Mouse (Mus musculus) gonadal fat pad, adult 2 months (tissue): Measurements from ENCODE around the gene Slc15a3. TPM values are rescaled to one million over a fixed set of nuclear protein-coding genes. Genes with fewer than 3 reads are reported as not detected.

Source experiments
- DNase-seq: peaks from one replicate; pipeline ENCODE4 v3.0.0-alpha.2; 2012; ENCODE audit warnings: low read depth
- polyA plus RNA-seq: library from polyadenylated mRNA; depleted of rRNA; stranded (reverse); fragments of >200 nt; gene quantifications from 2 replicates; pipeline ENCODE4 v1.2.3, GENCODE M21; 2012; rRNA removed

Slc15a3 gene
- 3.9 and 6.3 TPM in 2 replicates for polyA plus RNA-seq

DNA sequence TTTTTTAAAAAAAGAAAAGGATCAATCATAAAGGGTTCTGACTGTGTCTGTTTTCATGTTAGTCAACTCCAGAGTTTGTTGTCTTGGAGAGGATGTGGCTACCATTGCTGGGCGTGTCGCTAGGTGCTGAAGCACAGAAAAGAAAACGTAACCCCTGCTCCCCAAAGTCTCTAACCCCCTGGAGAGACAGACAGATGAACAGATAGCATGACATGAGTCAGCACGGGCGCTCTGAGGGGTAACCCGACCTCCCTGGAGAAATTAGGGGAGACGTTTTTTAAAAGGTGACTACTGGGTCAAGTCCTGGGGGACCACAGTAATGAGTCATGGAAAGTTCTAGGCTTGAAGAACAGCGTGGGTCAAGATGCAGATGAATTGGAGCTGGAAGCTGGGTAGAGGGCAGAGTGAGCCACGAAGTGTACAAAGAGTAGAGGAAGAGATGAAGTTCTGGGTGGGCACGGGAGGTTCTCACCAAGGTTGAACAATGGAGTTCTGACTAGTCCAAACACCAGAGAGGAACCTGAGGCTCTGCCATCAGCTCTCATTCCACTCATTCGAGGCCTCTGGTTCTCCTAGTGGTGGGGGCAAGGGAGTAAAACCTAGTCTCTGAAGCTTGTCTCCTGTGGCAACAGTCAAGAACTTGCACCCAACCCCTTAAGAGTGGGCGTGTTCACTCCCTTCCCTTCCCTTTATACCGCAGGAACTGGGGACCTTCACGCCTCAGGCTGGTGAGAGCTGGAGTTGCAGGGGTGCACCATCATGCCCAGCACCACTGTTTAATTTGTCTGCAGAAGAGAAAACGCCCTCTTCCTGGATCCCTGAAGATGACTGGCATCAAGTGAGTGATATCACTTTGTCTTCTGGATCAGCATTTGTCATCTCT, at the start of gene Slc15a3:
TSS of gene Slc15a3 (plus strand) at position 718 of the 883 bp plus-strand sequence.
- DNase-seq: no peak

- DNase-seq: no peak
These were observed 49.2 kb upstream of the Slc15a3 start for GRCm38 (mm10) chr19:10790323-10790722.

- DNase-seq: no peak
These were observed 46.5 kb upstream of the Slc15a3 start for GRCm38 (mm10) chr19:10793044-10793443.

DNA sequence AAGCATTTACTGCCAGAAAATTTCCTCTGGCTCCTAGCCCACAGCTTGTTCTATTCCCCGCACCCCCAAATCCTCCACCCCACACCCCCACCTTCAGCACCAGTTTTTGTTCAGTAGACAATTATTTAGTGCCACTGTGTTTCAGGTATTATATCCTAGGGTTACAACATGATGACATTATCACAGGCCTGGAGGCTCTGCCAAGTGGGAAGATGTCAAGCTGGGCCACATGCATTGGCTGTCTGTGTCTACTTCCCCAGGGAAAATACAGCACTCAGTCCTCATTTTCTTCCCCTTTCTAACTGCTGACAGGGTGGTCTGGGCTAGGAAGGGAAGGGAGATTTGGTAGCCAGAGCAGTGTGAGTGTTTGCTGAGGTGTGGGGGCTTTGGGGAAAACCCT, 44.6 kb upstream of the Slc15a3 start:
- no peak for DNase-seq

DNA sequence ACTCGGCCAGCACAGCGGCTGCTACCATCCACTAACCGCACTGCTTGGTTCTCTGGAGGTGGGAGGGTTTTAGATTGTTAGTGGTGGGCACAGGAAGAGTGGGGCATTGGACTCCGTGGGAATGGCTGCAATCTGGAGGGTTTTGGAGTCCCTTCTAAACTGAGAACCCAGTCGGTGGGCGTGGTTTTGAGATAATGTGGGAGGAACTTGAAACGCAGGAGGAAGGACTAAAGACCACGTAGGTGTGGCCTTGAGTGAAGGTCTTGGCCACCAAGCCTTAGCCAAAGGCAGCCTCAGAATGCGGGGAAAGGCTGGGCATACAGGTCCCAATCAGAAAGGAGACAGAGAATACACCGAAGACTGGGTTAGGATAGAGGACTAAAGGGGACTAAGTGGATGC, 41.0 kb upstream of the Slc15a3 start:
- no peak for DNase-seq

- DNase-seq: no peak
These were observed 40.4 kb upstream of the Slc15a3 start for GRCm38 (mm10) chr19:10799155-10799554.

GRCm38 (mm10) chr19:10801070-10801469, 38.5 kb upstream of the Slc15a3 start:
- DNase-seq: no peak

DNA sequence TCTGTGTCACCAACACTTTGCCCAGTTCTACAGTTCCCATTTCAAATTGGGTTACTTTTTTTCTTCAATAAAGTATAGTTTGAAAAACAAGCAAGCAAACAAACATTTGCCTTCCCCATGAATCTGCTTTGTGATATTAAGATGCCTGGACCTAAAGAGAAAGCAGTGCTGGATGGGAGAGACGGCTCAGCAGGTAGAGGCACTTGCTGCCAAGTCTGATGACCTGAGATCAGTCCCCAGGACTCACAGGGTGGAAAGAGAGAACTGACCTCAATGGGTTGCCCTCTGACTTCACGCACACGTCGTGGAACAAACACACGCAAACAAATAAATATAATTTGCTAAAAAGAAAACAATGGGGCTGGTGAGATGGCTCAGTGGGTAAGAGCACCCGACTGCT, 37.6 kb upstream of the Slc15a3 start:
- no peak for DNase-seq

- DNase-seq: no peak
These were observed 35.8 kb upstream of the Slc15a3 start for GRCm38 (mm10) chr19:10803751-10804150.

DNA sequence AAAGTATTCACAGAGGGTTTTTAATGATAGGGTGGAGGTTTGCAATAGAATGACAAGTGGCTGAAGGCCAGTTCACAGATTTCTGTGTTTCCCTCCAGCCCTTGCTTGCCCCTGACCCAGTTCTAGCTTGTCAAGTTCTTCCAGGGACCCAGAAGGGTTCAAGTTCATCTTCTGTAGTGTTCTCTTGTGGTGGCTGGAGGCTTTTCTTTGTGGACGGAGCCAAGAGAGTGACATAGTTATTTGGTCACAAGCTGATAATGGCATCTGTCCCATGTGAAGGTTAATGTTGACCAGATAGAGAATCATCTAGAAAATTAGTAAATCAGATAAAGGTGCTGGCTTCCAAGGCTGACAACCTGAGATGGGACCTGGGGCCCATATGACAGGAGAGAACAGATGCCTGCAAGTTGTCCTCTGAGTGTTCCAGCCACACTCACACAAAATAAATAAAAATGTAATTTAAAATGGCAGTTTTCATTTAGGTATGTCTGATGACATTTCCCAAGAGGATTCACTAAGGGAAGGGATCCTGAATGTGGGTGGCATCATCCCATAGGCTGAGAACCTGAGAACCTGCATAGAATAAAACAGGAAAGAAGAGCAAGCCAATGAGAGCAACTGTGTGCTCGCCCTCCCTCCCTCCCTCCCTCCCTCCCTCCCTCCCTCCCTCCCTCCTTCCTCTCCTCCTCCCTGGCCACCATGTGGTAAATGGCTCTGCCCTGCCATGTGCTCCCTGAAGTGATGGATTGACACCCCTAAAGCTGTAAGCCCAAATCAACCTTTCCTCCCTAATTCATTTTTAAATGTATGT, 34.5 kb upstream of the Slc15a3 start:
- DNase-seq: no peak

DNA sequence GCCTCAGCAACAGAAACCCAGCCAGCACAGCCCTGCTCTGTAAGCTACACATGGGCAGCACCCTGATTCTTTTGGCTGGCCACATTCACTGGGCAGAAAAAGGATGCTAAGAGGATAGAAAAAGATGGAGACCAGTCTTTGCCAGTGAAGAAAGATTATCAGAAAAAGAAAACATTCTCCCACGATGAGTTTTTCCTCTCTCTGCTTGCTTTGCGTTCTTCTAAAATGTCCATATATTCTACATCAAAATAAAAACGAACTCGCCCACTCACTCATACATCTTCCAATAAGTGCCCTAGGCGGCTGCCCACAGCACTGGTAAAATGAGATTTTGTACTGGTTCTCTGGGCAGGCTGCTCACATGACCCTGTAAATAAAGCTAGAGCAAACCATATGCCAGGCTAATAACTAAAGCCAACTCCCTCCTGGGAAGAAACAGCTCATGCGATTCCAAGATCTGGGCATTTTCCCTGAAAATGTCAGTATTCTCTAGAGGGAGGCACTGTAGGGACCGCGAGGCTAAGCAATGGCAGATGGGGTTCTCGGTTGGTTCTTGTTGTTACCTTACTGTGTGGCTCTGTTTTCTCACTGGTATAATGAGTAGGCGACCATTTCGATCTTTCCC, 33.8 kb upstream of the Slc15a3 start:
- no peak for DNase-seq

DNA sequence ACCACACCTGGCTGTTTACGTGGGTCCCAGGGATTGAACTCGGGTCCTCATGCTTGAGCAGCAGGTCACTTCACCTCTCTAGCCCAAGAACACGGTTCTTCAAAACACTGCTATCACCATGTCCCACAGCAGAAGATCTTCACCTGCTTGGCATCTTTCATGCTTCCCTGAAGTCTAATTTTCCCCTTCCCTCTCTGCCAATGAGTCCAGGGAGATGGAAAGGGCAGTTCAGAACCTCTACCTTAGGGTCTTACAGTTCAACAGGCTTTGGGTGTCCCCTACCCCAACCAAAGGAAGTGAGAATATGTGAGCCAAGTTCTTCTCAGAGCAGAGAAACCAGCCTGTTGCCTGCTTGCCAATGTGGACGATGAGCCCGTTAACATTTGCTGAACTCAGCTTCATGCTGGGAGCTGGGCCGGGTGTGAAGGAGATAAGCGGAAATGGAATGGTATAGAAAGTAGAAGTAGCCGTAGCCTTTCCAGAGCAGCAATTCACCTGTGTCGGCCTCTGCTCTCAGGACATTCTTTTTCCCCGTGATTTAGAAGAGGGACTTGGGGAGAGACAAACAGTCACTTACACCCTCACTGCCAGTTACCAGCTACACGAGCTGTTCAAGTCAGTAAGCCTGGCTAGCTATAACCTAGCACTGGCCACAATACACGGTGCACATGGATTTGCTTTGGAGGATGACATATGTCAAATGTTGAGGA, 30.8 kb upstream of the Slc15a3 start:
- no peak for DNase-seq

GRCm38 (mm10) chr19:10809428-10810175, 29.9 kb upstream of the Slc15a3 start:
- DNase-seq: no peak

GRCm38 (mm10) chr19:10810176-10810492, 29.4 kb upstream of the Slc15a3 start:
- no peak for DNase-seq

DNA sequence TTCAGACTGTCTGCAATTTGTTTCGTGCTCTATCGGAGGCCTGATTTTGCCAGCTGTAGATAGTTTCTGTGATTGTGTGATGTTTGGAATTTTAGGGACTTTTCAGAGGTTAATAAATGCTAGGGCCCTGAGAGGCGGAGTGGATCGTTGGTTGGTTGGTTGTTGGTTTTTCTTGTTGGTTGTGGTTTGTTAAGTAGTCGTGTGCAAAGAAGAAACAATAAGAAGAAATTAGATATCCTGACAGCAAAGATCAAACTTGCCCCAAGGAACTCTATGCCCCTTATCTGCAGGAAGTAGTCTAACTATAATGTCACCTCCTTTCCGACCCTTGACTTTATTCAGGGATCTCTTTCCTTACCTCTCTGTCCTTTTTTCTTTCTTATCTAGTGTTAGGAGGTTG, 28.1 kb upstream of the Slc15a3 start:
- no peak for DNase-seq

- no peak for DNase-seq
These were observed 26.5 kb upstream of the Slc15a3 start for GRCm38 (mm10) chr19:10813039-10813438.

DNA sequence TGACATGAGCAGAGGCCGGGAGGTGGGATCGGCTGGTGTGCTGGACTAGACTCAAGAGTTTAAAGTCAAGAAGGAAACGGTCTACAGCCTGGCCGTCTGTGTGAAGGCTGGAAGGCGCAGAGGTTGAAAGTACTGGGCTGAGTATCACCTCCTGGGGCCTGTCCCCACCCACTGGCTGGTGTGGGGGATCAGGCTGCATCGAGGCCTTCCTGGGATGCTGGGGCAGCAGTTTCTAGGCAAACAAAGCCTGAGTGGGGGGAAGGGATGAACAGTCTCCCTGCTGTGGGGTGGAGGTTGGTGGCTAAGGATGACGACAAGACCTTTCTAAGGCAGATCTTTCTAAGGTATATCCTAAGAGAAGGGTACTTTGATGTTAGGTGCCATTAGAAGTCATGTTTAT, 25.6 kb upstream of the Slc15a3 start:
- no peak for DNase-seq

DNA sequence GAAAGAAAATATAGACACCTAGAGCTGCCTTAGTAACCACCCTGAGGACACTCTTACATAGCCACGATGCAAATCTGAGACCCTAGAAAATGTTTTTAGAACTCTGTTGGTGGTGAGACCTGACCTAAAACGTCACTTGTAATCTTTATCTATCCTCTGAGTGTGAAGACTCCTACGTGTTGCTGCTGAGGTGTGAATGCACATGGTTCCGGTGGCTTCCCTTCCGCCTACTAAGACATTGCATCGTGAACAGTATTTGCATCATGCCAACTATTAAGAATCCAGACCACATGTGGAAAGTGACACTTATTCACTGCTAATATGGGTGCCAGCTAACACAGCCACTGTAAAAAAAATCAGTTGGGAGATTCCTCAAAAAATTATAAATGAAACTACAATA, 23.7 kb upstream of the Slc15a3 start:
- DNase-seq: no peak

GRCm38 (mm10) chr19:10816462-10816861, 23.1 kb upstream of the Slc15a3 start:
- no peak for DNase-seq

DNA sequence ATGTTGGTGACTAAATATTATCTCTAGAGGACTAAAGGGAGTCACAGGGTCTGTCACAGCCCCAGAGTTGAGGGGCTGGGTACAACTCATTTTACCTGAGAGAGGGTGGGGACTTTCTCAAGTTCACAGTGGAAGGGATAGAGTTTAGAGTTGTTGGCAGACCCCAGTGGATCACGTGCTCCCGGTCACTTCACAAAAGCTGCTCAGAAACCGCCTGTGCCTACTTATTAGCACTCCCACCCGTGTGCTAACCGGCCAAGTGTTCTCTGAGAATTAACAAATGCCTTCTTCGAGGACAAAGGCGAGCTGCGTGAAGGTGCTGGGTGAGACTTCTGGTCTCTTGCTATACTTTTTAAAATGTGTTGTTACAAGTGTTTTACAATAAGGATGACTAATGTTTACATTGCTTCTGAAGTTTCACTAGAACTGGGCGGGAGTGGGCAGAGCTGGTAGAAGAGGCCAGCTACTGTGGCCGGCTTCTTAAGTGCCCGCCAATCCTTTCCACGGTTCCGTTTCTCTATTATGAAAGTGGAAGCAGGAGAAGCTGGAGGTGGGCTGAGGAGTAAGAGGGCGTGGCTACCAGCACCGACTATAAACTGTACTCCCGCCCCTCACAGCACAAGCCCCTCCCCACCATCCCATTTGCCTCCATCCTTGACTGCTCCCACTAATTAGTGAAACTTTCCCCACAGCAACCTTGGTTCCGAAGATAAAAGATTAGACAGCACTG, 21.1 kb upstream of the Slc15a3 start:
- no peak for DNase-seq

DNA sequence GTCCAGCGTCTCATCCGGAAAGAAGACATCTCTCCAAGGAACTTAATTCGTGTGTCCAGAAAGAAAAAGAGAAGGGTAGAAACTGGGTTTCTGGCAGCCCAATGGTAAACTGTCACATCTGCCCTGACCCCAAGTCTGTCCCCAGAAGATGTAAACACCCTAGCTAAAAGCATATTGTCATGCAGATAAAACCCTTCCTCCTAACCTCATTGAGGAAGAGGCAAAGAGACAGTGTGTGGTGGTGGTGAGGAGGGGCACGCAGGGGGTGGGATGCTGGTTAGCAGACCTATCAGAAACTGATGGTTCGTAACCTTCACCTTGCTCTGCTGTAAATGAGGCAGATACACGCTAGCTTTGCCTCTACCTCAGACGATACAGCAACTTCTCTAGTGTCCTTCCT, 18.2 kb upstream of the Slc15a3 start:
- no peak for DNase-seq
